Mouse (Mus musculus) stomach, embryonic 15.5 days (tissue): ENCODE measurements around the gene Cdh13. TPM values are rescaled to one million over a fixed set of nuclear protein-coding genes. Genes with fewer than 3 reads are reported as not detected.

Source experiments
- ATAC-seq: fragments of 200-750 bp; cut with Nextera tagmentation; 2 replicates; pipeline ENCODE4 v1.8.0; 2017; ENCODE audit warnings: low read depth, moderate number of reproducible peaks, moderate TSS enrichment; ENCODE audit not compliant: insufficient read depth, low FRiP score
- H3K27ac ChIP-seq: fragments of 300-500 bp; sonication (generic); 2 replicates; pipeline ENCODE4 v1.5.1; 2015; ENCODE audit warnings: mild to moderate bottlenecking, inconsistent platforms
- H3K27me3 ChIP-seq: fragments of 300-500 bp; sonication (generic); replicated peaks from 2 replicates; pipeline ENCODE4 v1.6.1; 2015; ENCODE audit warnings: inconsistent platforms
- H3K36me3 ChIP-seq: fragments of 300-500 bp; sonication (generic); 2 replicates; pipeline ENCODE4 v1.6.1; 2015; ENCODE audit warnings: inconsistent platforms
- H3K4me1 ChIP-seq: fragments of 300-500 bp; sonication (generic); 2 replicates; pipeline ENCODE4 v1.6.1; 2015; ENCODE audit warnings: inconsistent platforms
- H3K4me2 ChIP-seq: fragments of 300-500 bp; sonication (generic); 2 replicates; pipeline ENCODE4 v1.6.1; 2015; ENCODE audit warnings: mild to moderate bottlenecking, inconsistent platforms
- H3K4me3 ChIP-seq: fragments of 300-500 bp; sonication (generic); replicated peaks from 2 replicates; pipeline ENCODE4 v1.5.1; 2015; ENCODE audit warnings: inconsistent platforms
- H3K9ac ChIP-seq: fragments of 300-500 bp; sonication (generic); 2 replicates; pipeline ENCODE4 v1.6.1; 2015; ENCODE audit warnings: inconsistent platforms
- H3K9me3 ChIP-seq: fragments of 300-500 bp; sonication (generic); 2 replicates; pipeline ENCODE4 v1.6.1; 2016; ENCODE audit warnings: inconsistent platforms
- WGBS: fragments of 180-500 bp; shearing (Covaris S2); methylation state at CpG from one replicate; pipeline ENCODE4 v1.1.7; 2015; 5-methylcytosine and 5-hydroxymethylcytosine counted together
- polyA plus RNA-seq: library from polyadenylated mRNA; unstranded; fragments of >200 nt; fragmentation: Nextera tagmentation; extraction: Ambion mirVana; gene quantifications from 2 replicates; pipeline ENCODE4 v1.2.1, GENCODE M21; 2015

Gene Cdh13
- polyA plus RNA-seq, 1 experiment from 2014 or later: 12.1 TPM

DNA sequence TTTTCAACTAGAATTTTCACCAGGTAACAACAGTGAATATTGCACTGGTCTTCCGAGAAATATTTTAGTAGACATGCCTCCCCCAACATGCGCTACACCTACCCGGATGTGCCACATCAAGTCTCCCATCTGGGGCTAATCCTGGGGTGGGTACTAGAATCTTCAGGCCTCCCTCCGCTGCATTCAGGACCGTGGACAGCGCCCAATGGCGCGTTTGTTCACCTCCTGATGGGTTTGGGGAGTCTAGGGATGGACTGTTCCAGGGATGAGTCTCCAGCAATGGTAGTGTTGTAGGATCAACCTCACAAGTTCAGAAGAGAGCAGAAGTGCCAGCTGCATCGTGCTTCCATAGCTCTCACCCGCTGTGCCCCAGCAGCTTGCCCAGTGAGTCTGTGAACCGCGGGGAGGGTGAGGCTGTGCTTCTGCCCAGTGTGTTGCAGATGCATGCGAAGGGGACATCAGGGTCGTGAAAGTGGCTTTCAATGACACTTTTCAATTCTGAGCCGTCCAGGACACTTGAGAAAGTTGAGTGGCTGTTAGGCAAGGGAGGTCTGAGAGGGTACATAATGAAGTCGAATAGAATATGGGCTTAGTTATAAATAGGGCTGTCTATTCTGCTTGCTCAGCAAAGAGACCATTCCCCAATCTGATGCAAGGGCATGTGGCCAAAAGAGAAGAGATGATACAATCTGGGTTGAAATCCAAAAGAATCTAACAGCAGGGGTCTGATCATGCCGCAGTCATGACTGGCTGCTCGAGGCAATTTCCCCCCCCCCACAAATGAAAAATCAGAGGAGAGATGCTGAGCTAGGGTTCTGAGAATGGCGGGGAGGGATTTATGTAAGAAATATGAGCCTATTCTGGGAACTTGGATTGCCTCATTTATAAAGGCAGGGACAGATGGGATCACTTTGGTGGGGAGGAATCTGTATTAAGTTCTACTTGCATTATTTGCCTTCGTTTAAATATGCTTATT, 668.5 kb downstream of the Cdh13 start:
- Histone ChIP-seq H3K4me3 (no peak overlapping the region), H3K27me3 (no peaks in the 10 kb centered on the region), H3K9ac (no peak overlapping the region), H3K9me3 (no peaks in the 10 kb centered on the region), H3K4me1 (no peaks in the 10 kb centered on the region), H3K27ac (no peak overlapping the region), H3K4me2 (no peak overlapping the region), H3K36me3 (no peaks in the 10 kb centered on the region)
- 62% methylated on average over 20 of the region's 20 CpGs for WGBS
- no peak for ATAC-seq

DNA sequence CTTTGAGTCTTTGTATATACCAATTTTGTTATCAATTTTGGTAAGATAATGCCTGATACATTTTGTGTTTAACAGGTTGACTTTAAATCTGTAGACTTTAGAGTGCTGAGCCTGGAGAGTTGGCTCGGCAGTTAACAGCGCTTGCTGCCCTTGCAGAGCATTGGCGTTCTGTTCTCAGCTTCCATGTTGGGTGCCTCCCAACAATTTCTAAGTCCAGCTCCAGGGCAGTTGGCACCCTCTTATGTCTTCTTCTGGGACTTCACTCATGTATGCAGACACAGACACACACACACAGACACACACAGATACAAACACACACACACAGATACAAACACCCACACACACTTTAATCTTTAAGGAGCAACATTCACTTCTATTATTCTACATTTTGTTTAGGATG, 672.6 kb downstream of the Cdh13 start:
- Histone ChIP-seq H3K27ac (no peak overlapping the region), H3K4me1 (no peaks in the 10 kb centered on the region), H3K4me2 (no peak overlapping the region), H3K9me3 (no peaks in the 10 kb centered on the region), H3K4me3 (no peak overlapping the region), H3K36me3 (no peaks in the 10 kb centered on the region), H3K9ac (no peak overlapping the region), H3K27me3 (no peaks in the 10 kb centered on the region)
- ATAC-seq: no peak
- 80% methylated on average over 3 of the region's 3 CpGs for WGBS

DNA sequence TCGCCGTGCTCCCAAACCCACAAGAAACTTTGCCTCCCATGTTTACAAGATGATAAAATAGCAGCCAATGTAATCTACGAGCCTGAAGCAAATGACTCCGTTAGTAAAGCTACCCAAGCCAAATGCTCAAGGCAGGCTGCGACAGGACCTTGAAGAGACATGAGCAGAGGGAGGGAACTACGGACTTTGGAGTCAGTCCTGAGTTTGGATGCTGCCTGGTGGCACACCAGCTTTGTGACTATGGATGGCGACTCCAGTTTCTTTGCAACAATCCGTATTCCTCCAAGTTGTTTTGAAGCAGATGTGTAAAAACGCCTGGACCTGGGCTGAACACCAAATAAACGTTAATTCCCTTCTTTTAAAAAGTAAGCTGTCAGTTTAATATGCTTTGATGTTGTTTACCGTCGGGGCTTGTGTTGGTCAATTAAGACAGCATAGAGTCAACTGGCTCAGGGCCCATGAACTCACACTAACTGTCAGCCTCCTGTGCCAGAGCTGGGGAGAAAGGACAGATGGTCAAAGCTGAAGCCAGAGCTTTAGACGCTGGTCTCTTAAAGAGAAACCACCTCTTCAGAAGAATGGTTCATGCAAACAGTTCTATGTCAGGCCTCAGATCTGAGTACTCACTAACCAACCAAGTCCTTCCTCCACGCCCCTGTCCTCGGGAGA, 678.5 kb downstream of the Cdh13 start:
- Histone ChIP-seq H3K36me3 (no peaks in the 10 kb centered on the region), H3K27ac (no peak overlapping the region), H3K4me2 (no peak overlapping the region), H3K4me1 (no peaks in the 10 kb centered on the region), H3K4me3 (no peak overlapping the region), H3K9me3 (no peaks in the 10 kb centered on the region), H3K9ac (no peak overlapping the region), H3K27me3 (no peaks in the 10 kb centered on the region)
- 62% methylated on average over 15 of the region's 15 CpGs for WGBS
- no peak for ATAC-seq

DNA sequence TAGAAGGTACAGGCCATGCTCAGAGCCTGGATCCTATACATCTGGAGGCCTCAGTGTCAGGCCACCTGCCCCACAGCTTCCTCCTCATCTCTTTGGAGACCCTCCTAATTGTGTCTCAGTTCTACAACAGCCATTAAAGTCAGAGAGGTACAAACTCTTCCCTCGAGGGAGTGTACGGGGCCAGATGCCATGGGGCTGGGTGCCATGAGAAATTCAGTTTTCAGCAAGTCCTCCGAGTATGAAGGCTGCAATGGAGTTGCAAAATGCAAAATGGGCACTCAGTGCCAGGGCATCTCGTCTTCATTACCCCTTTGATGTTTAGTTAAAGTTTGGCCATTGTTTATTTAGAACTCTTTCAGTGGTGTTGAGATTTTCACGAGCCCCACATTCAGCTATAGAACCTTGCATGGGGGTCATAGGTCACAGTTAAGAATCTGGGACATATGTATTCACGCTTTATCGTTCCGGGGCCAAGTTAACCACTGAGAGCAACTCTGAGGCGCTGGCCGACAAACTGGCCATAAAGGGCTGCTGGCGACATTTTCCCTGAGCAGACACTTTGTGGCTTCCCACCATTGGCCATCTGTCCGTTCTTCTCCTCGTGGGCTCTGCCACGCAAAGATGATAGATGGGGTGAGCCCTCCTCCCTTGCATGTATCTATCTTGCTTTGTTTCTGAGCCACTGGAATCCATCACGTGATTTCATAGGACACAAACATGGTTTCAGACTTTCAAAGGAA, 681.7 kb downstream of the Cdh13 start:
- Histone ChIP-seq H3K4me1 (no peaks in the 10 kb centered on the region), H3K36me3 (no peaks in the 10 kb centered on the region), H3K9ac (no peak overlapping the region), H3K27me3 (no peaks in the 10 kb centered on the region), H3K27ac (no peak overlapping the region), H3K4me2 (no peak overlapping the region), H3K4me3 (no peak overlapping the region), H3K9me3 (no peaks in the 10 kb centered on the region)
- ATAC-seq: no peak
- WGBS: 76% methylated on average over 15 of the region's 15 CpGs

DNA sequence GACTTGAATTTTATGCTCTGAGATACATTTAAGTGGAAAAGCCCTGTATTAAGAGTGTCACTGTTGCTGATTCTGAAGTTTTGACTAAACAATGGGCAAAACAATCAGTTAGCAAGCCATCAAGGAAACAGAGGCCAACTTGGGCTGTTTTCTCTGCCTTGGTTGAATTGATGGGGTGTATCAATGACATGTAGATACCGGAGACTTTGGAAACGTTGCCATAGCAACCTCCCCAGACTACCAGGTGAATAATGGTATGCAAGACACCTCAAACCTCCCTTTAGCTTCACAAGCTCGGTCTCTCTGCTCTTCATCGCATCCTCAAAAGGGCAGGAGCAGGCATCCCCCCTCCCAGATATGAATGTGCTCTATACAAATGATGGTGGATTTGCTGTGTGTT, 685.4 kb downstream of the Cdh13 start:
- ATAC-seq: no peak
- Histone ChIP-seq H3K36me3 (no peaks in the 10 kb centered on the region), H3K4me2 (no peak overlapping the region), H3K4me3 (no peak overlapping the region), H3K27me3 (no peaks in the 10 kb centered on the region), H3K9ac (no peak overlapping the region), H3K27ac (no peak overlapping the region), H3K9me3 (no peaks in the 10 kb centered on the region), H3K4me1 (no peaks in the 10 kb centered on the region)
- WGBS: 49% methylated on average over 4 of the region's 4 CpGs

DNA sequence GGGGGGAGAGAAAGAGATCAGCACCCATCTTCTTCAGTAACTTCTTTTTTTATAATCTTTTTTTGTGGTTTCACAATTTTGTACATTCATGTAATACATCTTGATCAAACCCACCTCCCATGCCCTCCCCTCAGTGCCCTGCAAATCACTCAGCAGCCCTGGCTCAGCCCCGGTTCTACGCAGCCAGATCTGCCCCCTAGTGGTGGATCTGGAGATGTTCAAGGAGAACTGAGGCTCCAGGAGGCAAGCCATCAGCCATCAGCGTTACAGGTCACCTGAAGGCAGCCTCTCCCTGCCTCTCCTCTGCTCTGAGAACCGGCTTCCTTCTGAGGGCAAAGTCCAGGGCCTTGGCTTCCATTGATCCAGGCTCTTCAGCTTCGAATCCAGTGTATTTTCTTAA, 696.3 kb downstream of the Cdh13 start:
- H3K4me3 ChIP-seq: no peak overlapping the region
- WGBS: 17% methylated on average over 5 of the region's 5 CpGs
- no peaks in the 10 kb centered on the region for H3K27me3 ChIP-seq
- no peak overlapping the region for H3K4me2 ChIP-seq
- no peak for ATAC-seq
- no peaks in the 10 kb centered on the region for H3K4me1 ChIP-seq
- no peak overlapping the region for H3K9ac ChIP-seq
- no peaks in the 10 kb centered on the region for H3K9me3 ChIP-seq
- H3K36me3 ChIP-seq: no peaks in the 10 kb centered on the region
- no peak overlapping the region for H3K27ac ChIP-seq

DNA sequence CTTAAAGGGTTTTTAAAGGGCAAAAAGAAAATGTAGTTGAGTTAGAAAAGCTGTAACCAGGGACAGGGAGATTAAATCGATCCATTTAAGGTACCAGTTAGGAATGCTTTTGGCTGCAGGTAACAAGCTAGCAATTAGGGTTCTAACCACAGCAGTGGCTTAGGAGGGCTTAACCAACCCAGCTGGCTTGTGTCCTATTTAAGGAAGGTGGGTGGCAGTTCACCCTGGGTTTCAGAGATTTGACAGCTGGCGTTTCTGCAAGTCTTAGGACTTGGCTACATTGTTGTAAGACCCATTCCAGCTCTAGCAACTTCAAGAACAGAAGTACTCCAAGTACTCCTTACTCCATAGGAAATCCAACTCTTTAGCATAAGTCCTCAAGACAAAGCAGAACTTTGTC, 700.2 kb downstream of the Cdh13 start:
- Histone ChIP-seq H3K27me3 (no peaks in the 10 kb centered on the region), H3K27ac (no peak overlapping the region), H3K36me3 (no peaks in the 10 kb centered on the region), H3K9me3 (no peaks in the 10 kb centered on the region), H3K4me3 (no peak overlapping the region), H3K4me1 (no peaks in the 10 kb centered on the region), H3K9ac (no peak overlapping the region), H3K4me2 (no peak overlapping the region)
- no peak for ATAC-seq
- WGBS: 68% methylated on average over 2 of the region's 2 CpGs

DNA sequence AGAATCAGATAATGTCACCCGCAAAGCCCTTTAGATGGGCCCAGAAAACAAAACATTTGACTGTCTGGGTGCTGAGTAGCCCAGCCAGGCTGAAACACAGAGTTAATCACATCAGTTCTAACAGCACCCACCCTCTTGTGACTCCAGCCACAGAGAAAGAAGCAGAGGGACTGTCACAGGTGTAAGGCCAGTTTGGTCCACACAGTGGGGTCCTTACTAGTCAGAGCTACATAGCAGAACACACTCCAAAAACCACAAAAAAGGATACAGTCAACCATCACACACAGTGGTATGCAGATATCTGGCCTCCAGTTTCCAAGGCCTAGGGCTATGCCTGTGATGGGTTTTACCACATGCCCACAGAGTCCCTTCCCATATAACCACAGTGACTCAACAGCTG, 703.3 kb downstream of the Cdh13 start:
- ATAC-seq: no peak
- Histone ChIP-seq H3K4me1 (no peaks in the 10 kb centered on the region), H3K4me3 (no peak overlapping the region), H3K9me3 (no peaks in the 10 kb centered on the region), H3K9ac (no peak overlapping the region), H3K4me2 (no peak overlapping the region), H3K36me3 (no peaks in the 10 kb centered on the region), H3K27ac (no peak overlapping the region), H3K27me3 (no peaks in the 10 kb centered on the region)
- WGBS: 50% methylated on average over 1 of the region's 1 CpGs

DNA sequence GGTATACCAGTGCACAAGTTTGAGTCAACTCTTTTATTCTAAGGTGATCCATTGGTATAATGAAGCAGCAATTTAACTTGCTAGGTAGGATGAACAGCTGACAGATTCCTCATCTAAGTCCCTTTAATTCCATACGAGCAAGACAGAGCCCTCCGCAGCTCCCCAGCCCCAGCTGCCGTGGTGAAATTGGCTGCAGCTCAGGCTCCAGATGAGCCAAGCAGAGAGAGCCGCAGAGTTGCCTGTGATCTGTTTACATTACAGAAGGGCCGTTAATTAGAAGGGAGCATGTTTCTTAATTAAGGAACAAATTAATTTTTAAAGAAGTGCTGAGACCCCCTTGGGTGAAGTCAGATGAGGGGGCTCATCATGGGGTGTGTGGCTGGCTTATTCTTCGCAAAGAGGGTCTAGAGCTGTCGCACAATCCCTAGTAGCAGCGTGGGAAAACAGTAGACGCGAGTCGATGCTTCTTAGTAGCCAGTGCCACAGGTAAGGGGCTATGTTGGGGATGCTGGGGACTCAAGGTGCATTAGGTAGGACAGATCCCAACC, 712.2 kb downstream of the Cdh13 start:
- H3K36me3 ChIP-seq: no peaks in the 10 kb centered on the region
- 73% methylated on average over 11 of the region's 11 CpGs for WGBS
- H3K4me3 ChIP-seq: no peak overlapping the region
- no peaks in the 10 kb centered on the region for H3K9me3 ChIP-seq
- H3K9ac ChIP-seq: no peak overlapping the region
- no peaks in the 10 kb centered on the region for H3K27me3 ChIP-seq
- no peak for ATAC-seq
- H3K4me2 ChIP-seq: no peak overlapping the region
- H3K4me1 ChIP-seq: no peaks in the 10 kb centered on the region
- H3K27ac ChIP-seq: no peak overlapping the region

DNA sequence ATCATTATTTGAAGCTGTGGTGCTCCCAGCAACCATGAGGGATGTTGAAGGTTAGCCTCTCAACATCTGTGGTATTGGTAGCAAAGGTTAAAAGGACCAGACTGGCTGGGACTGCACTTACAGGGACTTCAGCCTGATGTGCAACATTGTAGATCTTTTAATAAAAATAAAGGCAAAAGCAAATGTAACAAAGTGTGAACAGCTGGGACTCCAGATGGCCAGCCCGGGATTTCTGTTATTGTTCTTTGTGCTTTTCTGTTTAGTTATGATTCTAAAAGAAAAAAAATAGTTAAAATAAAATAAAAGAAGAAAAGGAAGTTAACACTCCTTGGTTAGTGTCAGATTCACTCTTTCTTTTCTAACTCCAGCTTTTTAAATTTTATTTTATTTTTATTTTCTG, 717.1 kb downstream of the Cdh13 start:
- no peaks in the 10 kb centered on the region for H3K36me3 ChIP-seq
- H3K9ac ChIP-seq: no peak overlapping the region
- H3K27me3 ChIP-seq: no peaks in the 10 kb centered on the region
- ATAC-seq: no peak
- 63% methylated on average over 1 of the region's 1 CpGs for WGBS
- H3K4me3 ChIP-seq: no peak overlapping the region
- no peak overlapping the region for H3K4me2 ChIP-seq
- no peak overlapping the region for H3K27ac ChIP-seq
- H3K4me1 ChIP-seq: no peaks in the 10 kb centered on the region
- no peaks in the 10 kb centered on the region for H3K9me3 ChIP-seq

DNA sequence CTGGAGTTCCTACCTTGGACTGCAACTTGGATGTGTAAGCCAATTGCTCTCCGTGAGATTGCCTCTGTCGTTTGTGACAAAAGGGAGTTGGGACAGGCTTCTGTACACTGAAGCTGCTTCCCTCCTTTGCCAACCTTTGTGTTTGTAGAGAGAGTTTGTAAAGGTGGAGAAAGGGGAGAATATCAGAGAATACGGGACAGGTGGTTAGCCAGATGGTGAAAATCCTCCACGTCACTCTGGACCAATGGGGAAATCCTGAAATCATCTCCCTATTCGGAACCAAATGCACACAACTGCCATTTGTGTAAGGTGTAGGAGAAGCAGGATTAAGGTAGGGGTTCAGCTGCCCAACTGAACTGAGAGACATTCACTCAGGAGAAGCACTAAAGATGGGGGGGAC, 721.3 kb downstream of the Cdh13 start:
- Histone ChIP-seq H3K4me1 (no peaks in the 10 kb centered on the region), H3K9me3 (no peaks in the 10 kb centered on the region), H3K27ac (no peak overlapping the region), H3K4me3 (no peak overlapping the region), H3K36me3 (no peaks in the 10 kb centered on the region), H3K27me3 (no peaks in the 10 kb centered on the region), H3K4me2 (no peak overlapping the region), H3K9ac (no peak overlapping the region)
- 79% methylated on average over 5 of the region's 5 CpGs for whole genome bisulfite sequencing
- ATAC-seq: no peak

DNA sequence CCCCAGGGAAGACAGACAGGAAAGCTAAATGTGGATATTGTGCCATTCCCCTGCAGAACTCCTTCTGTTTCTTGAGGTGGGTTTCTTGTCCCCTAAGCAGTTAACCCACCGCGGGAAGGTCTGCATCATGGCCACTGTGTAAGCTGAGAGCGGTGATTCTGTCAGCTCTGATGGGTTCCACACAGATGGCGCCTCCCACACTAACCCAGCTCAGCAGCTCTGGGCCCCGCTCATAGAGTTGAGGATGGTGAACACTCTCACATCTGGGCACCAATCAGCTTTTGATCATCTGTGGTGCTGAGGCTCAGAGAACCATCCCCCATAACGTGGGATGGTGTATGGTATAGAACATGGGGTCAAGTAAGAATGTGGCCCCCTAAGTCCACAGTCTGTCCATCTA, 735.1 kb downstream of the Cdh13 start:
- WGBS: 76% methylated on average over 6 of the region's 6 CpGs
- no peak overlapping the region for H3K4me3 ChIP-seq

More for the DNA sequence above, 735.1 kb downstream of the Cdh13 start:
- no peak overlapping the region for H3K27ac ChIP-seq
- no peaks in the 10 kb centered on the region for H3K36me3 ChIP-seq
- no peak for ATAC-seq
- no peaks in the 10 kb centered on the region for H3K27me3 ChIP-seq
- H3K4me1 ChIP-seq: no peaks in the 10 kb centered on the region
- no peak overlapping the region for H3K4me2 ChIP-seq
- H3K9me3 ChIP-seq: no peaks in the 10 kb centered on the region
- no peak overlapping the region for H3K9ac ChIP-seq
